Mouse (Mus musculus) lung, adult 2 months (tissue): ENCODE data around the gene Gm28308.

Source experiments
- CTCF ChIP-seq: fragments of 200-500 bp; IDR thresholded peaks from 2 replicates; pipeline ENCODE4 v1.5.1; 2011; ENCODE audit warnings: mild to moderate bottlenecking, low read length, control low read depth; ENCODE audit not compliant: insufficient read depth
- POLR2A ChIP-seq: fragments of 200-500 bp; IDR thresholded peaks from 2 replicates; pipeline ENCODE4 v1.6.1; 2011; ENCODE audit warnings: low read depth, mild to moderate bottlenecking, control low read depth, low read length, borderline replicate concordance; ENCODE audit errors: extremely low read depth

DNA sequence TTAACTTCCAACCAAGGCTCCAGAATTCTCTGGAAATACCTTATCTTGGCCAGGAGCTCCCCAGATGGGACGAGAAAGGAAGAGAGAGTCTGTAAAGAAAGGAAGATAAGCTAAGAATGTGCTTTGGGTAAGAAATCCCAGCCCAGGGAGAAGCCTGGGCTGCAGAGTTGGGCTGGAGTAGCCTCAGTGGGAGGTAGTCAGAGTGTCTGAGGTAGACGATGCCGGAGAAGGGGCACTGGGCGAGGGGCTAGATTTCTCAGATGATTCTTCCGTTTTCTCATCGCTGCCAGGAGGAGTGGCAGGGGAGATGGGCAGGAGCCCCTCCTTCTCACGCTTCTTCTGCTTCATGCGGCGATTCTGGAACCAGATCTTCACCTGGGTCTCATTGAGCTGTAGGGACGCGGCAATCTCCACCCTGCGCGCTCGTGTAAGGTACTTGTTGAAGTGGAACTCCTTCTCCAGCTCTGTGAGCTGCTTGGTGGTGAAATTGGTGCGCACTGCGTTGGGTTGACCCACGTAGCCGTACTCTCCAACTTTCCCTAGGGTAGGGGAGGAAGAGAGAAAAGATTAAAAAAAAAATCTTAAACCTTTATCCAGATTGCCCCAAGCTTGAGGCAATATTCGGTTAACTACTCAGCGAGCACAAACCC lies 56.5 kb downstream of the Gm28308 start:
- TF ChIP-seq POLR2A (no peak), CTCF (no peak)
